Mouse (Mus musculus) limb, embryonic 15.5 days (tissue): ENCODE measurements around the gene Nsg2. TPM values are rescaled to one million over a fixed set of nuclear protein-coding genes. Genes with fewer than 3 reads are reported as not detected.
A peak's percentile ranks its signal among the peaks of the same experiment; 100 is the strongest.
"Not testable (repeated sequence)": the region's sequence is repeated elsewhere in the genome, so short reads cannot be mapped to it uniquely, and the experiment has no call there.

Source experiments
- ATAC-seq: fragments of 200-750 bp; cut with Nextera tagmentation; 2 replicates; pipeline ENCODE4 v1.8.0; 2017; ENCODE audit warnings: low read depth, moderate TSS enrichment; ENCODE audit not compliant: insufficient number of reproducible peaks, low FRiP score, low TSS enrichment
- H3K27ac ChIP-seq: fragments of 300-500 bp; sonication (generic); 2 replicates; pipeline ENCODE4 v1.5.1; 2015; ENCODE audit warnings: moderate library complexity, mild to moderate bottlenecking, inconsistent platforms
- H3K27me3 ChIP-seq: fragments of 300-500 bp; sonication (generic); 2 replicates; pipeline ENCODE4 v1.6.1; 2015; ENCODE audit warnings: inconsistent platforms
- H3K36me3 ChIP-seq: fragments of 300-500 bp; sonication (generic); 2 replicates; pipeline ENCODE4 v1.6.1; 2015; ENCODE audit warnings: inconsistent platforms
- H3K4me1 ChIP-seq: fragments of 300-500 bp; sonication (generic); 2 replicates; pipeline ENCODE4 v1.6.1; 2015; ENCODE audit warnings: inconsistent platforms
- H3K4me2 ChIP-seq: fragments of 300-500 bp; sonication (generic); 2 replicates; pipeline ENCODE4 v1.6.1; 2015; ENCODE audit warnings: mild to moderate bottlenecking, inconsistent platforms
- H3K4me3 ChIP-seq: fragments of 300-500 bp; sonication (generic); 2 replicates; pipeline ENCODE4 v1.5.1; 2015; ENCODE audit warnings: mild to moderate bottlenecking, inconsistent platforms
- H3K9ac ChIP-seq: fragments of 300-500 bp; sonication (generic); 2 replicates; pipeline ENCODE4 v1.6.1; 2015; ENCODE audit warnings: inconsistent platforms
- H3K9me3 ChIP-seq: fragments of 300-500 bp; sonication (generic); 2 replicates; pipeline ENCODE4 v1.6.1; 2016; ENCODE audit warnings: inconsistent platforms
- WGBS: fragments of 180-500 bp; shearing (Covaris S2); methylation state at CpG from one replicate; pipeline ENCODE4 v1.1.7; 2015; 5-methylcytosine and 5-hydroxymethylcytosine counted together
- polyA plus RNA-seq: library from polyadenylated mRNA; unstranded; fragments of >200 nt; fragmentation: Nextera tagmentation; extraction: Ambion mirVana; gene quantifications from 2 replicates; pipeline ENCODE4 v1.2.1, GENCODE M21; 2015

The Nsg2 gene
- 6.3 TPM in 2 replicates for polyA plus RNA-seq

DNA sequence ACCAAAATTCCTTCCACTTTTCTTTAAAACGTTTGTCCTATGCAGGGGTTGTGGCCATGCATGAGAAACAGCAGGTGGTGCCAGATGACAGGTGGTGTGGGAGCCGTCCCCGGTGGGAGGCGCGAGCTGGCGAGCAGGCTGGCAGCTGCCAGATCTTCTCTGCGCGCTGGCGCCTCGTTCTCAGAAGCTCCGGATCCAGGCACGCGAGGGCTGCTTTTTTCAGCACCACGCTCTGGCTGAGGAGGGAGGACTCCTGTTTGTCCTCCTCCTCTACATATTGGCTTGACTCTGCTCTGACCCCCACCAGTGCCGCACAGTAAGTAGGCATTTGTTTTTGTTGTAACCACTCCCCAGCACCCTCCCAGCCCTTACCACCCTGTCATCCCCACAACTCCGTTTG, at the start of gene Nsg2:
TSS of gene Nsg2 (plus strand) at position 183 of the 400 bp plus-strand sequence.
- H3K9ac ChIP-seq, result no peak within 1 kb of the TSS
- H3K4me3 ChIP-seq, result peak within 1 kb of the TSS; percentile 23
- WGBS, result under 1% methylated on average over 16 of the region's 16 CpGs
- H3K4me2 ChIP-seq, result peak within 1 kb of the TSS; percentile 39
- H3K4me1 ChIP-seq, result peaks cover 15% of the 10 kb centered on the region
- H3K27me3 ChIP-seq, result peaks cover 7% of the 10 kb centered on the region; the same call in 1 of the 2 replicates
- H3K27ac ChIP-seq, result no peak within 1 kb of the TSS
- no peaks in the 10 kb centered on the region for H3K9me3 ChIP-seq
- peak; percentile 69; the same call in 1 of the 2 replicates for ATAC-seq
- no peaks in the 10 kb centered on the region for H3K36me3 ChIP-seq

DNA sequence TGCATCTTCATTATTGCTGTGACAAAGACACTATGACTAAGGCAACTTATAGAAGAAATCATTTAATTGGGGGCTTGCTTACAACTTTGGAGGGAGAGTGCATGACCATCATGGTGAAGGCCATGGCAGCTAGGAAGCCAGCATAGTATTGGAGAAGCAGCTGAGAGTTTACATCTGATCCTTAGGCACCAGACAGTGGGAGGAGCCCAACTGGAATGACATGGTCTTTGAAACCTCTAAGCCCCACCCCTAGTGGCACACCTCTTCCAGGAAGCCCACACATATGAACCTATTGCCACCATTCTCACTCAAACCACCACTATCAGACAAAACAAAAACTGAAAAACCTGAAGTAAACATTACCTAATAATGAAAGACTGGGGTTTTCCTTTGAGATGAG, 40.2 kb upstream of the Nsg2 start:
- Histone ChIP-seq H3K4me1 (no peaks in the 10 kb centered on the region), H3K27me3 (no peaks in the 10 kb centered on the region), H3K27ac (no peak overlapping the region), H3K36me3 (no peaks in the 10 kb centered on the region), H3K9me3 (no peaks in the 10 kb centered on the region), H3K4me2 (no peak overlapping the region), H3K9ac (no peak overlapping the region), H3K4me3 (no peak overlapping the region)
- ATAC-seq, result no peak

DNA sequence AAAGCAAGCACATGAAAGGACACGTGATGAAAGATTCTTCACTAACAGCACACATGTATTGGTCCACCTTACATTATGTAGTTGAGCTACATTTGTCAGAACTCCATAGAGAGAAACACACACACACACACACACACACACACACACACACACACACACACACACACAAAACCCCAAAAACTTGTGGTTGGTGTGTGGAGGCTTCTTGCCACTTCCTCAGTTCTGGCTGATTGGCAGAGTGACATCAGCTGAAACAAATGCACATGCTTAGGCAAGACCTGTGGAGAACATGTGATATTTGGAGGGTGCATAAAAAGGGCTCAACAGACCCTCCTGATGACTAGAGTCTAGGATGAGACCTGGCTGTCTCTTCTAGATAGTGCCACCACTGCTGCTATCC, 36.3 kb upstream of the Nsg2 start:
- 100% methylated on average over 1 of the region's 1 CpGs for WGBS
- Histone ChIP-seq H3K27me3 (no peaks in the 10 kb centered on the region), H3K27ac (no peak overlapping the region), H3K4me3 (no peak overlapping the region), H3K9ac (no peak overlapping the region), H3K36me3 (no peaks in the 10 kb centered on the region), H3K9me3 (no peaks in the 10 kb centered on the region), H3K4me1 (peaks cover 4% of the 10 kb centered on the region; the same call in 1 of the 2 replicates), H3K4me2 (no peak overlapping the region)
- ATAC-seq, result no peak

DNA sequence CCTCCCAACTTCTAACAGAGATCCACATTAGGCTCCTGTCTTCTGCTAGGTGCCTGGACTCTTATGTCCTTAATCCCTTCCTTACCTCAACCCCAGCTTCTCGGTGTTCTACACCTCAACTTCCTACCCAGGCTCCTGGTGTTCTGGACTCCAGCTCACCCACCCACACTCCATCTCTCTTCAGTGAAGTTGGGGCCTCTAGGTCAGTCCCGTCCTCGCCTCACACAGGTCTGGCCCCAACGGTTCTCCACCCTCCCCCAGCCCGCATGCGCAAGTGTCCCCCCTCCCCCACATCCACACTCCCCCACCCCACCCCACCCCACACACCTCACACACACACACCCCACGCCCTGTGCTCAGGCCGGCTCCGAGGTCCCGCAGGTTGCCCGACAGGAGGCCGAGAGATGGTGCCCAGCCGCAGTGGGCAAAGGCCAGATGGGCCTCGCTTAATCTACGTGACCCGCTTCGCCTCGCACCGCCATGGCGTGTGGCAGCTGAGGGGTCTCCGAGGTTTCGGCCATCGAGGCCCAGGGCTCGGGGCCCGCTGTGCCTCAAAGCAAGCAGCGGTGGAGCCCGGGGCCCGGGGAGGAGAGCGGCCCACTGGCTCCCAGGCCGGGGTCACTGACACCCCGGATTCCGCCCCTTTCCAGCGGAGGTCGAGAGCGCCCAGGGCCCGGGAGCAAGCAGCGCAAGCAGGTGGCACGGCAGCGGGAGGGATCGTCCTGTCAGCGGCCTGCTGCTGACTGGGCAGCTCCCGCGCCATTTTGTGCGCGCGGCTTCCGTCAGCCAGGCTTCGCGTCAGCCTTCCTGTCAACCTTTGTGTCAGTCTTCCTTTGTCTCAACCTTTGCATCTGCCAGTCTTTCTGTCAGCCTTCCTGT, 34.8 kb upstream of the Nsg2 start, which contains the start of gene 4930524B15Rik:
TSS of gene 4930524B15Rik (plus strand) at position 337 of the 879 bp plus-strand sequence.
- H3K9me3 ChIP-seq, result no peaks in the 10 kb centered on the region
- H3K9ac ChIP-seq, result no peak within 1 kb of the TSS
- H3K4me3 ChIP-seq, result peak within 1 kb of the TSS; percentile 31
- WGBS, result 45% methylated on average over 49 of the region's 49 CpGs
- H3K27ac ChIP-seq, result no peak within 1 kb of the TSS
- ATAC-seq, result no peak
- no peaks in the 10 kb centered on the region for H3K36me3 ChIP-seq
- H3K27me3 ChIP-seq, result no peaks in the 10 kb centered on the region
- peak within 1 kb of the TSS; percentile 56 for H3K4me2 ChIP-seq
- peaks cover 4% of the 10 kb centered on the region; the same call in 1 of the 2 replicates for H3K4me1 ChIP-seq

DNA sequence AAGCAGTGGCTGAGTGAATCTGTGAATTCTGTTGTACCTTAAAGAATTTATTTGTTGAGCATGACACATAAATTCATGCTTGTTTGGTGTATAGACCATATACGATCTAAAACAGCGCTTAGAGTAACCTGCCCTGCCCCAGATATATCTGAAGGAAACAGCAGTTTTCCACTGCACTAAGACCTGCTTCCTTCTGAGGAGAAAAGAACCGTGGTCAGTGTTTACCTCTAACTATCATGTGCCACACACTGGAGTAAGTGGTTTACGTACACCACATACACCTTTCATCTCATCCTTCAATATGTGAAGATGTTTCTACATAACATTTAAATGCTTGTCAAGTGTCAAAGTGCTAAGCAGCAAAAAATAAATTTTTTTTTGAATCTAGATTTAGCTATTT, 26.1 kb upstream of the Nsg2 start:
- no peak for ATAC-seq
- H3K9ac ChIP-seq, result no peak overlapping the region
- no peak overlapping the region for H3K27ac ChIP-seq
- H3K27me3 ChIP-seq, result no peaks in the 10 kb centered on the region
- H3K4me1 ChIP-seq, result no peaks in the 10 kb centered on the region
- no peaks in the 10 kb centered on the region for H3K9me3 ChIP-seq
- WGBS, result 79% methylated on average over 4 of the region's 4 CpGs
- H3K36me3 ChIP-seq, result no peaks in the 10 kb centered on the region
- H3K4me2 ChIP-seq, result no peak overlapping the region
- H3K4me3 ChIP-seq, result no peak overlapping the region

DNA sequence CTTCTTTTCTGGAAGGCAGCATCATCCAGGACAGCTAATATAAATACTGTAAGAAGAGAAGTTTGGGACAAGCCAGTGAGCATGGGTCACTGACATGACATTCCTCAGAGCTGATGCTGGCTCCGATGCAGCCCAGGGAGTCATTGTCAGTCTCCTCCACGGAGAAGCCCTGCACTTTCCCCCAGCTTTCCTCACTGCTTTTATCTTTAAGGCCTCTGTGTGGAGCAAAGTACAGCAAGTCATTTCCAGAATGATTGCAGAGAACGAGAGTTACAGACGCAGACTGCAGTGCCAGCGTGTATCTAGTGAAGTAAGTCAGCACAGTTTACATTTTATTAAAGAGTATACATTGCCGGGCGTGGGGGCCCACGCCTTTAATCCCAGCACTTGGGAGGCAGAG, 25.4 kb upstream of the Nsg2 start:
- Histone ChIP-seq H3K27me3 (no peaks in the 10 kb centered on the region), H3K36me3 (no peaks in the 10 kb centered on the region), H3K4me3 (no peak overlapping the region), H3K9ac (no peak overlapping the region), H3K27ac (no peak overlapping the region), H3K4me2 (no peak overlapping the region), H3K9me3 (no peaks in the 10 kb centered on the region), H3K4me1 (no peaks in the 10 kb centered on the region)
- no peak for ATAC-seq
- WGBS, result 59% methylated on average over 8 of the region's 8 CpGs

DNA sequence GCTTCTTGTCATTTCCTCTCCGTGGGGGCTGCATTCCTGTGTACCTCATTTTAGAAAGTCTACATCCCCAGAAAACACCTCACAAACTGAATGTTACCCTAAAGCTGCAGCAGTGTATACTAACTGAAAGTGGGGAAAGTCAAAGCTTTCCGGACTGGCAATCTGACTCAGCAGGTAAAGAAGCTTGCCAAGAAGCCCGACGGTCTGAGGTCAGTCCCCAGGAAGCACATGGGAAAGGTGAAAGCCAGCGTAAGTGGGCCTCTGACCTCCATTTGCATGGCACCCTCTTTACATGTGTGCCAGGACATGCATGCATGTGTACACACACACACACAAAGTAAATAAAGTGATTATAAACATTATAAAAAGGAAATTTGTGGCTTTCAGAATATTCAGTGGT, 24.6 kb upstream of the Nsg2 start:
- Histone ChIP-seq H3K9ac (no peak overlapping the region), H3K4me1 (no peaks in the 10 kb centered on the region), H3K9me3 (no peaks in the 10 kb centered on the region), H3K4me2 (no peak overlapping the region), H3K27ac (no peak overlapping the region), H3K4me3 (no peak overlapping the region), H3K36me3 (no peaks in the 10 kb centered on the region), H3K27me3 (no peaks in the 10 kb centered on the region)
- WGBS, result 80% methylated on average over 5 of the region's 5 CpGs
- ATAC-seq, result no peak

DNA sequence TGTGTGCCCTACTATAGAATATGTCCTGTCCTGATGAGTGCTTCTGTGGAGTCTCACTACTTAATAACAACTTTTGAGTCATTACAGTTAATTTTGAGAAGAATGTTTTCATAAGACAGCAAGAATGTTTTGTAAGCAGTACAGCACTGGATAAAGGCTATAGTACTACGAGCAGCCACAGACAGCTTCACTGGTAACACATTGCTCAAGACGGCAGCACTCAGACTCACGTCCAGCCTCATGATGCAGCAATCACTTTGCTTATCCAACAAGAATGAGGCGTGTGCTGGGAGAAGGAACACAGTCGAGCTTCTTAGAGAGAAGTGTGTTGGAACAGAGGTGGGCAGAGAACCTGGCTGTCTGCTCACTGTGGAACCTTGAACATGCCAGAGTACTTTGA, 24.1 kb upstream of the Nsg2 start:
- H3K36me3 ChIP-seq, result no peaks in the 10 kb centered on the region
- no peak overlapping the region for H3K4me3 ChIP-seq
- no peaks in the 10 kb centered on the region for H3K27me3 ChIP-seq
- H3K4me2 ChIP-seq, result no peak overlapping the region
- H3K4me1 ChIP-seq, result no peaks in the 10 kb centered on the region
- no peak for ATAC-seq
- 69% methylated on average over 5 of the region's 5 CpGs for WGBS
- no peak overlapping the region for H3K27ac ChIP-seq
- H3K9ac ChIP-seq, result no peak overlapping the region
- no peaks in the 10 kb centered on the region for H3K9me3 ChIP-seq

DNA sequence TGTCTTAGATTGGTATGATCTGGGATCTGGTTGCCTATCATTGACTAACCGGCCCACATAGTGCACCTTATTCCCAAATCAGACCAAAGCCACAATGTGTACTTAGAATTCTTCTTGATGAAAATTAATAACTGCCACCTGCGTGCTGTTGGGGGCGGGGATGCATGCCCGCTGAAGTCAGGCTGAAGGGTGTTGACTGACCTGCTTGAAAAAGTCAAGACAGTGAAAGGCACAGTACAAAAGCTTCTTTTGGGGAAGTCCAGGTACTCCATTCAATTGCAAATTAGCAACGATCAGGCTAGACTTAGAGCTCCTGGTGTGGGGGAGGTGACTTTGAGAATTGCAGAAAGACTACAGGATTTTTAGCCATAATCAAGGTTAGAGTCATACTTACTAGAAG, 20.2 kb upstream of the Nsg2 start:
- not testable (repeated sequence) for H3K9me3 ChIP-seq, H3K36me3 ChIP-seq, H3K27me3 ChIP-seq, H3K4me3 ChIP-seq, H3K9ac ChIP-seq, H3K27ac ChIP-seq, H3K4me2 ChIP-seq, H3K4me1 ChIP-seq, ATAC-seq
- 92% methylated on average over 5 of the region's 5 CpGs for WGBS

DNA sequence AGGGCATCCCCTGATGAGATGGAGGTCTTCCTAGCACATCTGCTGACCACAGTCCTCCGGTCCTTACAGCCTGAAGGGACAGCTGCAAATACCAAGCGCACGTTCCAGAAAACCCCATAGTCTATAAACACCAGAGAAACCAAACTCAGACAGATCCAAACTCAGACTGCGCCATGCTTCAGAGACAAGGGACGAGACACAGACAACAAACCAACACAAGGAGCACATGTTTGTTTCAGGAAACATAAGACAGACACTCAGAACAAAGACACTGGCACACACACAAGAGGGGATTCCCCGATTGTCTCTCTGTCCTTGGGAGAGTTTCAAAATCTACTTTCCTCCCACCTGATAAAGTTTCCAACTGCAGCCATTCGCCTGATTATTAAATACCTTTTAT, 18.4 kb upstream of the Nsg2 start:
- H3K27ac ChIP-seq, result no peak overlapping the region
- H3K9me3 ChIP-seq, result no peaks in the 10 kb centered on the region
- no peak overlapping the region for H3K4me3 ChIP-seq
- no peak for ATAC-seq
- 86% methylated on average over 7 of the region's 7 CpGs for WGBS
- H3K4me1 ChIP-seq, result no peaks in the 10 kb centered on the region
- no peak overlapping the region for H3K4me2 ChIP-seq
- H3K27me3 ChIP-seq, result no peaks in the 10 kb centered on the region
- H3K36me3 ChIP-seq, result no peaks in the 10 kb centered on the region
- no peak overlapping the region for H3K9ac ChIP-seq

DNA sequence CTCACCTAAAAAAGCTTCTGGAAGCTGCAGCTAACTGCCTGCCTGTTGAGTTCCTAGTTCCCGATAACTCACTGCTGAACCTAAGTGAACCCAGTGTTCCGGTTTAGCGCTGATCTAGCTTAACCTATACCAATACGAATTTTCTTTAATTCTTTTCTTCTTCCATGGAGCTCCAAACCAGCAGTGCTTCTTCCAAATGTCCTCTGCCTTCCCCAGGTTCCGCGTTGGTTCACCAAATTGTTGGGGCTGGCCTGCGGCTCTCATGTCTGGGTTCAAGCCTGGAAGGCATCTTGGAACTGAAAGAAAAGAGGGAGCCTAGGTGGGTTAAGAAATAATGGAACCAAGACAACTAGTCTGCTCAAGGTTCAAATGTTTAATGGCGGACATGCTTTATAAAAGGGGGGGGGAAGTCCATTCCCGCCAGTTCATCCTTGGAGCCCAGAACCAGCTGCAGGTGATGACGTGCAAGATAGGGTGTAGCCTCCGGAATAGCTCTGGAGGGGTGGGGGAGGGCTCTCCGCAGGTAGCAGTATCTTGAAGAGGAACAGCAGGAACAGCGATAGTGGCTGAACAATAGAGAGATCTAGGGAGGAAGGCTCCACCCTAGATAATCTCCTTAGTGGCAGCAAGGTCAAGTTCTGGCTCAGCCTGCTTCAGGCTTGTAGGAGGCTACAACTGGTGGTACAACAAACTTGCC, 17.9 kb upstream of the Nsg2 start:
- not testable (repeated sequence) for ATAC-seq, H3K27ac ChIP-seq, H3K27me3 ChIP-seq, H3K4me1 ChIP-seq, H3K4me3 ChIP-seq, H3K9me3 ChIP-seq, H3K4me2 ChIP-seq, H3K9ac ChIP-seq, H3K36me3 ChIP-seq
- 85% methylated on average over 13 of the region's 13 CpGs for WGBS

DNA sequence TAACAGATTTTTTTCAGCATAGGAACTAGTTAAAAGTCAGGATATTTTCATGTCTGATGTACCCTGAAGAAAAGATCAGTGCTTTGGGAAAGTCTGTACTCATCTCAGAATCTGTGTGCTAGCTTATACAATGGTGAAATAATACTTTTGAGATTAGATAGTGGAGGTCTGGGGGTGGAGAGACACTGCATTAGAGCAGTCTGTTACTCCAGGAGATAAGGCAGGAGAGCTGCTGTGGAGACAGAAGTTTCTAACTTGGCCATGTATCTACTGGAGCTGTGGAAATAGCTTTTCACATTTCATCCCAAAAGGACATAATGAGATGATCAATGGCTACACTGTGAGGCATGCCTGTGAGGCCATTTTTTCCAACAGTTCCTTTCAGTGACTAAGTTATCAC, 17.0 kb upstream of the Nsg2 start:
- H3K27ac ChIP-seq, result no peak overlapping the region
- H3K4me1 ChIP-seq, result no peaks in the 10 kb centered on the region
- no peak overlapping the region for H3K4me3 ChIP-seq
- no peak for ATAC-seq
- no peaks in the 10 kb centered on the region for H3K9me3 ChIP-seq
- H3K4me2 ChIP-seq, result no peak overlapping the region
- no peaks in the 10 kb centered on the region for H3K36me3 ChIP-seq
- no peak overlapping the region for H3K9ac ChIP-seq
- no peaks in the 10 kb centered on the region for H3K27me3 ChIP-seq
